Mouse (Mus musculus): Measurements from ENCODE around the gene Rec8.

Rec8 gene

GRCm38 (mm10) chr14:55592226-55592625, 25.6 kb upstream of the Rec8 start:
- no peak for DNase-seq (ENCODE audit: low spot score in 2 of 2)

GRCm38 (mm10) chr14:55596036-55596690, 21.7 kb upstream of the Rec8 start:
- DNase-seq (ENCODE audit: low spot score in 2 of 2), result no peak

- DNase-seq (ENCODE audit: low spot score in 2 of 2), result no peak
Measured at GRCm38 (mm10) chr14:55598521-55599390, 19.1 kb upstream of the Rec8 start.

GRCm38 (mm10) chr14:55603271-55603632, 14.6 kb upstream of the Rec8 start, which contains the start of gene Irf9:
TSS of gene Irf9 (plus strand) at chr14:55603571.
- no peak for DNase-seq (ENCODE audit: low spot score in 2 of 2)

GRCm38 (mm10) chr14:55603633-55604576, 13.9 kb upstream of the Rec8 start:
- DNase-seq (ENCODE audit: low spot score in 2 of 2), result peak; percentile 80 to 83

- no peak for DNase-seq (ENCODE audit: low spot score in 2 of 2)
Measured at GRCm38 (mm10) chr14:55604823-55605222, 13.0 kb upstream of the Rec8 start.

- DNase-seq (ENCODE audit: low spot score in 2 of 2), result no peak
Measured at GRCm38 (mm10) chr14:55605743-55606459, 11.9 kb upstream of the Rec8 start.

- no peak for DNase-seq (ENCODE audit: low spot score in 2 of 2)
Measured at GRCm38 (mm10) chr14:55608339-55608738, 9.5 kb upstream of the Rec8 start.

- DNase-seq (ENCODE audit: low spot score in 2 of 2), result no peak
Measured at GRCm38 (mm10) chr14:55613346-55613745, 4.5 kb upstream of the Rec8 start.

GRCm38 (mm10) chr14:55614565-55615178, 3.2 kb upstream of the Rec8 start:
- no peak for DNase-seq (ENCODE audit: low spot score in 2 of 2)

GRCm38 (mm10) chr14:55615876-55616275, 2.0 kb upstream of the Rec8 start:
- no peak for DNase-seq (ENCODE audit: low spot score in 2 of 2)

GRCm38 (mm10) chr14:55616844-55617243, 993 bp upstream of the Rec8 start:
- no peak for DNase-seq (ENCODE audit: low spot score in 2 of 2)

- DNase-seq (ENCODE audit: low spot score in 2 of 2), result no peak
Measured at GRCm38 (mm10) chr14:55618486-55619195, 804 bp downstream of the Rec8 start.

GRCm38 (mm10) chr14:55628077-55628827, 10.4 kb downstream of the Rec8 start:
- DNase-seq (ENCODE audit: low spot score in 2 of 2), result no peak

GRCm38 (mm10) chr14:55629312-55629711, 11.5 kb downstream of the Rec8 start:
- DNase-seq (ENCODE audit: low spot score in 2 of 2), result no peak

GRCm38 (mm10) chr14:55634874-55635522, 17.2 kb downstream of the Rec8 start:
- DNase-seq (ENCODE audit: low spot score in 2 of 2), result peak in 1 of 2 experiments; percentile 14

- peak; percentile 80 to 81 for DNase-seq (ENCODE audit: low spot score in 2 of 2)
Measured at GRCm38 (mm10) chr14:55635523-55636007, 17.7 kb downstream of the Rec8 start, which contains the start of gene Ipo4. TSS of gene Ipo4 (minus strand) at chr14:55635957.

- DNase-seq (ENCODE audit: low spot score in 2 of 2), result no peak
Measured at GRCm38 (mm10) chr14:55637795-55638194, 20.0 kb downstream of the Rec8 start, which contains the start of gene Gm49378. TSS of gene Gm49378 (minus strand) at chr14:55637895.

- DNase-seq (ENCODE audit: low spot score in 2 of 2), result no peak
Measured at GRCm38 (mm10) chr14:55640816-55641215, 23.0 kb downstream of the Rec8 start.
